Mouse (Mus musculus): ENCODE data around the gene Zfp651.

DNA sequence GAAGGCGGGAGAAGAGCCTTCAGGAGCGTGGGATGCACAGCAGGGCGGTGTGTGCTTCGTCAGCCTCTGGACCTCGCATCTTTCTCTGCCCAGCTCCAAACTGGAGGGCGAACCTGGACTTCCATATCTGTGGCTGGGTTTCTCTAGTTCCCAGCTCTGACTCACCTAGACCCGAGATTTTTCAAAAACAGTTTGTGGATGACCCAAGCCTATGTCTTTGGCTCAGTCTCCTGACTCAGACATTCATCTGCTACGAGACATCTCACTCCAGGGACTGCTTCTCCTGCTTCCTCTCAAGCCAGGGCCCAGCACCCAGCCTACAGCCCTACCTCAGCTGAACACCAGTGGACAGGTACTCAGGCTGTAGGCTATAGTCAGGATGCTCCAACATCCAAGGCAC is 26.1 kb downstream of the Zfp651 start:
- TF ChIP-seq CTCF (IDR thresholded peaks at IDR 0.05; ENCODE audit: insufficient read depth, low read depth, low read length), result no peak
- TF ChIP-seq POLR2A (IDR thresholded peaks at IDR 0.05; ENCODE audit: insufficient read depth, low read depth, low read length), result no peak
